Mouse (Mus musculus) CH12.LX (cell line): Measurements from ENCODE around the gene Senp1. TPM values are rescaled to one million over a fixed set of nuclear protein-coding genes. Genes with fewer than 3 reads are reported as not detected.

Experiments used
- DNase-seq: peaks from one replicate; pipeline ENCODE4 v3.0.0-alpha.2; 2013; ENCODE audit errors: extremely low read depth
- H3K27ac ChIP-seq: 2 replicates; pipeline ENCODE4 v1.5.1; 2012; ENCODE audit warnings: low read depth, mild to moderate bottlenecking, control low read depth, moderate library complexity; ENCODE audit not compliant: insufficient read depth
- H3K27me3 ChIP-seq: replicated peaks from 2 replicates; pipeline ENCODE3; 2012; ENCODE audit warnings: inconsistent platforms
- H3K36me3 ChIP-seq, 2 experiments: replicated peaks in 1 of 2; 2 replicates each; pipeline versions ENCODE3 to v1.6.1; 2012; ENCODE audit warnings: inconsistent platforms in 1 of 2, low read length in 1 of 2, mild to moderate bottlenecking in 1 of 2, mixed read lengths in 1 of 2, moderate library complexity in 1 of 2; ENCODE audit not compliant: control insufficient read depth in 1 of 2, insufficient read depth in 1 of 2
- H3K4me1 ChIP-seq, 2 experiments: 2 replicates each; pipeline ENCODE4 v1.6.1; 2012; ENCODE audit warnings: inconsistent platforms in 1 of 2, moderate library complexity in 1 of 2; ENCODE audit not compliant: insufficient read depth in 2 of 2, control insufficient read depth in 1 of 2
- H3K4me2 ChIP-seq: 2 replicates; pipeline ENCODE4 v1.6.1; 2012; ENCODE audit warnings: low read depth, mild to moderate bottlenecking, control low read depth; ENCODE audit not compliant: poor library complexity, insufficient read depth, severe bottlenecking
- H3K4me3 ChIP-seq, 3 experiments: fragments of 150-350 bp in 1 of 3; sonication (generic) in 1 of 3; replicated peaks in 1 of 3; 2 replicates each; pipeline versions ENCODE3 to v1.5.1; 2011 to 2012; ENCODE audit warnings: low read depth in 2 of 3, low read length in 2 of 3, mild to moderate bottlenecking in 2 of 3, moderate library complexity in 2 of 3, control low read depth in 1 of 3, improper control_type of control experiment in 1 of 3, inconsistent platforms in 1 of 3, mixed read lengths in 1 of 3; ENCODE audit not compliant: poor library complexity in 1 of 3
- H3K79me2 ChIP-seq: replicated peaks from 2 replicates; pipeline ENCODE4 v1.6.1; 2012; ENCODE audit warnings: mild to moderate bottlenecking, moderate library complexity; ENCODE audit not compliant: control insufficient read depth, poor library complexity, insufficient read depth, severe bottlenecking; ENCODE audit errors: extremely low read depth
- H3K9ac ChIP-seq: 2 replicates; pipeline ENCODE4 v1.6.1; 2012; ENCODE audit warnings: low read depth, mild to moderate bottlenecking, control low read depth, moderate library complexity; ENCODE audit not compliant: insufficient read depth
- H3K9me3 ChIP-seq: replicated peaks from 2 replicates; pipeline ENCODE3; 2012; ENCODE audit warnings: low read length, inconsistent platforms, mixed read lengths
- CHD1 ChIP-seq: IDR thresholded peaks from 2 replicates; pipeline ENCODE4 v1.6.1; 2012; ENCODE audit warnings: low read depth, low read length, improper control_type of control experiment, inconsistent platforms
- CHD2 ChIP-seq: IDR thresholded peaks from 2 replicates; pipeline ENCODE4 v1.6.1; 2011; ENCODE audit warnings: low read length, improper control_type of control experiment
- CTCF ChIP-seq, 2 experiments: IDR thresholded peaks in 1 of 2; conservative IDR thresholded peaks in 1 of 2; 2 replicates each; pipeline ENCODE4 v1.5.1; 2011 to 2012; ENCODE audit warnings: low read depth in 2 of 2, low read length in 2 of 2, improper control_type of control experiment in 1 of 2, inconsistent platforms in 1 of 2, mild to moderate bottlenecking in 1 of 2, moderate library complexity in 1 of 2
- ELF1 ChIP-seq: IDR thresholded peaks from 2 replicates; pipeline ENCODE4 v1.6.1; 2014; ENCODE audit warnings: low read depth, mild to moderate bottlenecking, inconsistent platforms, low read length, improper control_type of control experiment
- EP300 ChIP-seq: IDR thresholded peaks from 2 replicates; pipeline ENCODE4 v1.6.1; 2011; ENCODE audit warnings: low read length, improper control_type of control experiment
- MAFK ChIP-seq: IDR thresholded peaks from 2 replicates; pipeline ENCODE4 v1.6.1; 2011; ENCODE audit warnings: low read length, improper control_type of control experiment; ENCODE audit not compliant: insufficient replicate concordance
- MAX ChIP-seq: IDR thresholded peaks from 2 replicates; pipeline ENCODE4 v1.6.1; 2011; ENCODE audit warnings: low read length, improper control_type of control experiment
- MXI1 ChIP-seq: IDR thresholded peaks from 2 replicates; pipeline ENCODE4 v1.6.1; 2011; ENCODE audit warnings: mild to moderate bottlenecking, low read depth, low read length, improper control_type of control experiment
- NELFE ChIP-seq: IDR thresholded peaks from 2 replicates; pipeline ENCODE4 v1.6.1; 2011; ENCODE audit warnings: low read depth, low read length, improper control_type of control experiment
- NRF1 ChIP-seq: IDR thresholded peaks from 2 replicates; pipeline ENCODE4 v1.6.1; 2014; ENCODE audit warnings: low read depth, mild to moderate bottlenecking, inconsistent platforms, low read length, improper control_type of control experiment, moderate library complexity
- PAX5 ChIP-seq: IDR thresholded peaks from 2 replicates; pipeline ENCODE4 v1.6.1; 2012; ENCODE audit warnings: low read length, inconsistent platforms, mixed read lengths
- POLR2A ChIP-seq: IDR thresholded peaks from 2 replicates; pipeline ENCODE4 v1.6.1; 2011; ENCODE audit warnings: low read depth, mild to moderate bottlenecking, improper control_type of control experiment, low read length
- RAD21 ChIP-seq: IDR thresholded peaks from 2 replicates; pipeline ENCODE4 v1.6.1; 2011; ENCODE audit warnings: low read depth, mild to moderate bottlenecking, low read length, improper control_type of control experiment, moderate library complexity
- RCOR1 ChIP-seq: conservative IDR thresholded peaks from 2 replicates; pipeline ENCODE4 v1.6.1; 2012; ENCODE audit warnings: low read depth, mild to moderate bottlenecking, inconsistent platforms, low read length, improper control_type of control experiment
- SIN3A ChIP-seq: IDR thresholded peaks from 2 replicates; pipeline ENCODE4 v1.6.1; 2012; ENCODE audit warnings: low read length, improper control_type of control experiment, inconsistent platforms
- SMC3 ChIP-seq: IDR thresholded peaks from 2 replicates; pipeline ENCODE4 v1.6.1; 2011; ENCODE audit warnings: low read depth, low read length, improper control_type of control experiment
- UBTF ChIP-seq: IDR thresholded peaks from 2 replicates; pipeline ENCODE4 v1.6.1; 2012; ENCODE audit warnings: low read depth, mild to moderate bottlenecking, inconsistent platforms, low read length, improper control_type of control experiment, moderate library complexity
- USF1 ChIP-seq: IDR thresholded peaks from 2 replicates; pipeline ENCODE4 v1.6.1; 2014; ENCODE audit warnings: low read depth, mild to moderate bottlenecking, inconsistent platforms, low read length, improper control_type of control experiment
- USF2 ChIP-seq: conservative IDR thresholded peaks from 2 replicates; pipeline ENCODE4 v1.6.1; 2011; ENCODE audit warnings: low read depth, low read length, improper control_type of control experiment
- ZC3H11A ChIP-seq: IDR thresholded peaks from 2 replicates; pipeline ENCODE4 v1.6.1; 2012; ENCODE audit warnings: low read depth, mild to moderate bottlenecking, inconsistent platforms, low read length, improper control_type of control experiment
- ZKSCAN1 ChIP-seq: IDR thresholded peaks from 2 replicates; pipeline ENCODE4 v1.6.1; 2012; ENCODE audit warnings: low read depth, inconsistent platforms, low read length, improper control_type of control experiment, borderline replicate concordance
- dilution Hi-C: fragments of 300-500 bp; cut with MboI; formaldehyde crosslinking; loops from 2 replicates; pipeline ENCODE4 v1.14.3; 2020; ENCODE audit warnings: low sequenced_read_pairs; ENCODE audit not compliant: extremely low pct_unique_long_range_greater_than_20kb, extremely low pct_ligation_motif_present
- in situ Hi-C: fragments of 300-500 bp; cut with MboI; formaldehyde crosslinking; loops from 3 replicates; pipeline ENCODE4 v1.14.3; 2019; ENCODE audit warnings: low sequenced_read_pairs, low pct_ligation_motif_present, low pct_unique_long_range_greater_than_20kb, mixed read lengths
- polyA plus RNA-seq: library from polyadenylated mRNA; unstranded; fragments of >175 nt; gene quantifications from 2 replicates; pipeline ENCODE4 v1.2.1, GENCODE M21; 2012; ENCODE audit warnings: low read depth; ENCODE audit not compliant: insufficient read length
- total RNA-seq, 2 experiments: library from RNA; depleted of rRNA; stranded (reverse); fragments of 300-350 nt in 1 of 2; fragments of >200 nt in 1 of 2; gene quantifications; 2 replicates each; pipeline ENCODE4 v1.2.3; 2012 to 2014

Senp1 gene
- total and polyA plus RNA-seq, 3 experiments = 14.9 to 38.5 (median 23.3) TPM

DNA sequence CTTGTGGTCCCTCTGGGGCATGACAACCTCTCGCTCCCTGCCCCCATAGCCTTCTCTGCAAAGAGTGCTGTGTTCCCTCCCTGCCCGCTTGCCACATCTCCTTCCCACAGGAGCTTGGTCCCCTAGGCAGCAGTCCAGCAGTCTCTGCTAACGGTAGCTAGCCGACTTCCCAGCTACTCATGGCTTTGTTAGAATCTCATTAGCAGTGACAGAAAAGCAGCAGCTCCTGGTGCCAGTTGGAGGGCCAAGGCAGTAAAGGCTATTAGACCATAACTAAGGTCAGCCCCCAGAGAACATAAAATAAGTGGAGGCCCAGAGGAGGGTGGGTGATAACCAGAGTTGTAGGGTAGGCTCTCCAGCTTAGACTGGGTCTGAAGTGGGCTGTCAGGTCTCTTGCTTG lies 67.9 kb downstream of the Senp1 start:
- Histone ChIP-seq H3K9me3 (no peaks in the 10 kb centered on the region), H3K27ac (no peak overlapping the region), H3K36me3 (peaks cover 0 to under 1% of the 10 kb centered on the region in 2 experiments), H3K4me3 (no peak overlapping the region), H3K9ac (no peak overlapping the region), H3K27me3 (peaks cover 43% of the 10 kb centered on the region), H3K4me2 (no peak overlapping the region), H3K79me2 (no peaks in the 10 kb centered on the region), H3K4me1 (0 out of 4 replicates have a peak, but pooled peaks cover 0 to 2% of the 10 kb centered on the region in 2 experiments)
- dilution Hi-C loops = no loop called here
- no peak for DNase-seq
- in situ Hi-C loops = no loop called here
- TF ChIP-seq MXI1 (no peak), POLR2A (no peak), MAX (no peak), CTCF (conservative IDR thresholded peaks at IDR 0.05 in 1 of 2, IDR thresholded peaks at IDR 0.05 in 1 of 2; ENCODE audit: low read depth in 2 of 2, low read length in 2 of 2) (no peak), CHD2 (no peak), NRF1 (no peak), SIN3A (no peak), MAFK (no peak), ELF1 (no peak), SMC3 (no peak), ZC3H11A (no peak), ZKSCAN1 (no peak), CHD1 (no peak), USF2 (no peak), RCOR1 (no peak), USF1 (no peak), UBTF (no peak)
- TF ChIP-seq, all 38 proteins: peak for 0

DNA sequence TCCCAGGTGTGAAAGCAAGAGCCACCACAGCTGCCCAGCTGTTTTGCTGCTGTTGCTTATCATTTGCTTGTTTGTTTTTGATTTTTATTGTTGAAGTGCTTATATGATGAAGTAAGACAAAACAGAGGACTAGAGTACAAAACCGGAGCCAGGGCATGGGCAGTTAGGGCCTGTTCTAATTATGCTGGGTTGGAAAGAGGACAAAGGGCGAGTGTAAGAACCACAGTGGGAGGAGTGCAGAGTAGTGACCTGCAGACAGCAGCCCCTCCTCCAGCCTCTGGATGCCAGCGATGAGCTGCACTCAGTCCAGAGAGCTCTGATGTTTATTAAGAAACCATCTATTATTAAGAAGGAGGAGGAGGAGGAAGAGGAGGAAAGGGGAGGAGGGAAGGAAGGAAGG lies 70.4 kb downstream of the Senp1 start:
- DNase-seq = no peak
- Histone ChIP-seq H3K4me2 (no peak overlapping the region), H3K27ac (no peak overlapping the region), H3K79me2 (no peaks in the 10 kb centered on the region), H3K9ac (no peak overlapping the region), H3K4me3 (no peak overlapping the region), H3K9me3 (no peaks in the 10 kb centered on the region), H3K4me1 (peaks cover 2% of the 10 kb centered on the region in 2 experiments; a peak in 1 of 4 replicates), H3K27me3 (peaks cover 43% of the 10 kb centered on the region), H3K36me3 (no peaks in the 10 kb centered on the region)
- dilution Hi-C loops (no loop called here), in situ Hi-C loops (no loop called here)
- TF ChIP-seq NRF1 (no peak), EP300 (no peak), CHD1 (no peak), SIN3A (no peak), CHD2 (no peak), POLR2A (no peak), RCOR1 (no peak), CTCF (conservative IDR thresholded peaks at IDR 0.05 in 1 of 2, IDR thresholded peaks at IDR 0.05 in 1 of 2; ENCODE audit: low read depth in 2 of 2, low read length in 2 of 2) (no peak), NELFE (no peak), PAX5 (no peak), UBTF (no peak), RAD21 (no peak)
